Mouse (Mus musculus) limb, embryonic 11.5 days (tissue): ENCODE data around the gene Fam180a. TPM values are rescaled to one million over a fixed set of nuclear protein-coding genes. Genes with fewer than 3 reads are reported as not detected.

Experiments used
- ATAC-seq: fragments of 200-750 bp; cut with Nextera tagmentation; 2 replicates; pipeline ENCODE4 v1.8.0; 2017; ENCODE audit warnings: low read depth; ENCODE audit not compliant: insufficient number of reproducible peaks, low FRiP score, low TSS enrichment
- DNase-seq: peaks from one replicate; pipeline ENCODE4 v3.0.0-alpha.2; 2015; ENCODE audit warnings: low spot score
- H3K27ac ChIP-seq: fragments of 300-500 bp; sonication (generic); replicated peaks from 2 replicates; pipeline ENCODE4 v1.5.1; 2014; ENCODE audit warnings: low read depth, mild to moderate bottlenecking, low read length
- H3K27me3 ChIP-seq: fragments of 300-500 bp; sonication (generic); 2 replicates; pipeline ENCODE4 v1.6.1; 2014; ENCODE audit warnings: mild to moderate bottlenecking, low read length, mixed read lengths; ENCODE audit not compliant: control insufficient read depth, insufficient read depth
- H3K36me3 ChIP-seq: fragments of 300-500 bp; sonication (generic); 2 replicates; pipeline ENCODE4 v1.6.1; 2014; ENCODE audit warnings: mild to moderate bottlenecking, low read length, moderate library complexity, mixed read lengths; ENCODE audit not compliant: control insufficient read depth, insufficient read depth
- H3K4me1 ChIP-seq: fragments of 300-500 bp; sonication (generic); 2 replicates; pipeline ENCODE4 v1.6.1; 2014; ENCODE audit warnings: low read length, mixed read lengths; ENCODE audit not compliant: control insufficient read depth, insufficient read depth
- H3K4me2 ChIP-seq: fragments of 300-500 bp; sonication (generic); 2 replicates; pipeline ENCODE4 v1.6.1; 2014; ENCODE audit warnings: low read depth, mild to moderate bottlenecking, moderate library complexity; ENCODE audit not compliant: severe bottlenecking
- H3K4me3 ChIP-seq: fragments of 300-500 bp; sonication (generic); 2 replicates; pipeline ENCODE4 v1.5.1; 2014; ENCODE audit warnings: low read depth, low read length
- H3K9ac ChIP-seq: fragments of 300-500 bp; sonication (generic); 2 replicates; pipeline ENCODE4 v1.6.1; 2014; ENCODE audit warnings: mild to moderate bottlenecking, low read length
- H3K9me3 ChIP-seq: fragments of 300-500 bp; sonication (generic); 2 replicates; pipeline ENCODE4 v1.6.1; 2016; ENCODE audit warnings: low read length; ENCODE audit not compliant: control insufficient read depth
- WGBS: fragments of 180-500 bp; shearing (Covaris S2); extraction: QIAGEN DNeasy Blood & Tissue Kit; methylation state at CpG from one replicate; pipeline ENCODE4 v1.1.7; 2014; 5-methylcytosine and 5-hydroxymethylcytosine counted together
- polyA plus RNA-seq: library from polyadenylated mRNA; unstranded; fragments of >200 nt; fragmentation: Nextera tagmentation; extraction: Ambion mirVana; gene quantifications from 2 replicates; pipeline ENCODE4 v1.2.1, GENCODE M21; 2014

The Fam180a gene
- polyA plus RNA-seq, 1 experiment from 2014 or later, result not detected

- Histone ChIP-seq H3K27me3 (no peaks in the 10 kb centered on the region), H3K9me3 (no peaks in the 10 kb centered on the region), H3K4me3 (no peak overlapping the region), H3K27ac (no peak overlapping the region), H3K9ac (no peak overlapping the region), H3K4me1 (peaks cover 2% of the 10 kb centered on the region; the same call in 1 of the 2 replicates), H3K36me3 (no peaks in the 10 kb centered on the region), H3K4me2 (no peak overlapping the region)
- ATAC-seq (no peak), DNase-seq (no peak)
- 46% methylated on average over 6 of the region's 6 CpGs for WGBS
Observed at GRCm38 (mm10) chr6:35330834-35331233, 4.9 kb upstream of the Fam180a start.

- H3K4me3 ChIP-seq, result no peak overlapping the region
- DNase-seq (no peak), ATAC-seq (no peak)
- 97% methylated on average over 12 of the region's 12 CpGs for WGBS
- H3K27ac ChIP-seq, result no peak overlapping the region
- peaks cover 2% of the 10 kb centered on the region; the same call in 1 of the 2 replicates for H3K4me1 ChIP-seq
- H3K27me3 ChIP-seq, result no peaks in the 10 kb centered on the region
- H3K4me2 ChIP-seq, result no peak overlapping the region
- H3K9me3 ChIP-seq, result no peaks in the 10 kb centered on the region
- no peaks in the 10 kb centered on the region for H3K36me3 ChIP-seq
- H3K9ac ChIP-seq, result no peak overlapping the region
Observed at GRCm38 (mm10) chr6:35329956-35330355, 4.0 kb upstream of the Fam180a start.

GRCm38 (mm10) chr6:35324306-35324705 is 1.6 kb downstream of the Fam180a start:
- DNase-seq (no peak), ATAC-seq (no peak)
- no peaks in the 10 kb centered on the region for H3K9me3 ChIP-seq
- peaks cover 5% of the 10 kb centered on the region; the same call in 1 of the 2 replicates for H3K4me1 ChIP-seq
- H3K27me3 ChIP-seq, result no peaks in the 10 kb centered on the region
- 60% methylated on average over 9 of the region's 9 CpGs for WGBS
- H3K9ac ChIP-seq, result no peak overlapping the region
- no peak overlapping the region for H3K27ac ChIP-seq
- H3K4me3 ChIP-seq, result no peak overlapping the region
- H3K4me2 ChIP-seq, result no peak overlapping the region
- no peaks in the 10 kb centered on the region for H3K36me3 ChIP-seq

- Histone ChIP-seq H3K9me3 (no peaks in the 10 kb centered on the region), H3K4me2 (no peak overlapping the region), H3K4me1 (peaks cover 5% of the 10 kb centered on the region; the same call in 1 of the 2 replicates), H3K9ac (no peak overlapping the region), H3K4me3 (no peak overlapping the region), H3K36me3 (no peaks in the 10 kb centered on the region), H3K27ac (no peak overlapping the region), H3K27me3 (no peaks in the 10 kb centered on the region)
- no peak for DNase-seq
- ATAC-seq, result no peak
- 78% methylated on average over 1 of the region's 1 CpGs for WGBS
Observed at GRCm38 (mm10) chr6:35323046-35323445, 2.9 kb downstream of the Fam180a start.

- Histone ChIP-seq H3K4me3 (no peak overlapping the region), H3K4me1 (peaks cover 5% of the 10 kb centered on the region; the same call in 1 of the 2 replicates), H3K9me3 (no peaks in the 10 kb centered on the region), H3K27ac (no peak overlapping the region), H3K9ac (no peak overlapping the region), H3K36me3 (no peaks in the 10 kb centered on the region), H3K27me3 (no peaks in the 10 kb centered on the region), H3K4me2 (no peak overlapping the region)
- DNase-seq, result no peak
- no peak for ATAC-seq
- WGBS, result 71% methylated on average over 4 of the region's 4 CpGs
Observed at GRCm38 (mm10) chr6:35321105-35321504, 4.8 kb downstream of the Fam180a start.

GRCm38 (mm10) chr6:35319850-35320249 is 6.1 kb downstream of the Fam180a start:
- H3K9ac ChIP-seq, result no peak overlapping the region
- whole genome bisulfite sequencing, result 82% methylated on average over 6 of the region's 6 CpGs
- H3K4me2 ChIP-seq, result no peak overlapping the region
- no peak overlapping the region for H3K4me3 ChIP-seq
- DNase-seq (no peak), ATAC-seq (no peak)
- H3K4me1 ChIP-seq, result peaks cover 5% of the 10 kb centered on the region; the same call in 1 of the 2 replicates
- no peak overlapping the region for H3K27ac ChIP-seq
- no peaks in the 10 kb centered on the region for H3K9me3 ChIP-seq
- H3K27me3 ChIP-seq, result no peaks in the 10 kb centered on the region
- no peaks in the 10 kb centered on the region for H3K36me3 ChIP-seq

GRCm38 (mm10) chr6:35313520-35313919 is 12.4 kb downstream of the Fam180a start:
- ATAC-seq (no peak), DNase-seq (no peak)
- Histone ChIP-seq H3K4me3 (no peak overlapping the region), H3K9ac (no peak overlapping the region), H3K27me3 (no peaks in the 10 kb centered on the region), H3K9me3 (no peaks in the 10 kb centered on the region), H3K27ac (no peak overlapping the region), H3K4me1 (no peaks in the 10 kb centered on the region), H3K4me2 (no peak overlapping the region), H3K36me3 (no peaks in the 10 kb centered on the region)
- 98% methylated on average over 8 of the region's 8 CpGs for WGBS

GRCm38 (mm10) chr6:35309406-35309805 is 16.5 kb downstream of the Fam180a start:
- Histone ChIP-seq H3K9ac (no peak overlapping the region), H3K9me3 (no peaks in the 10 kb centered on the region), H3K4me1 (no peaks in the 10 kb centered on the region), H3K27ac (no peak overlapping the region), H3K36me3 (no peaks in the 10 kb centered on the region), H3K27me3 (no peaks in the 10 kb centered on the region), H3K4me2 (no peak overlapping the region), H3K4me3 (no peak overlapping the region)
- WGBS, result 74% methylated on average over 7 of the region's 7 CpGs
- ATAC-seq (no peak), DNase-seq (no peak)

GRCm38 (mm10) chr6:35308037-35308436 is 17.9 kb downstream of the Fam180a start, which contains the start of gene Slc13a4:
Slc13a4 (minus strand) TSS chr6:35308131.
- ATAC-seq (no peak), DNase-seq (no peak)
- H3K4me3 ChIP-seq, result no peak within 1 kb of the TSS
- H3K27ac ChIP-seq, result no peak within 1 kb of the TSS
- H3K4me1 ChIP-seq, result no peaks in the 10 kb centered on the region
- no peak within 1 kb of the TSS for H3K4me2 ChIP-seq
- H3K27me3 ChIP-seq, result no peaks in the 10 kb centered on the region
- no peaks in the 10 kb centered on the region for H3K36me3 ChIP-seq
- WGBS, result 29% methylated on average over 7 of the region's 7 CpGs
- no peaks in the 10 kb centered on the region for H3K9me3 ChIP-seq
- no peak within 1 kb of the TSS for H3K9ac ChIP-seq
